23 mouse cellular contexts compared by ENCODE assay signal in the genomic region with DNA sequence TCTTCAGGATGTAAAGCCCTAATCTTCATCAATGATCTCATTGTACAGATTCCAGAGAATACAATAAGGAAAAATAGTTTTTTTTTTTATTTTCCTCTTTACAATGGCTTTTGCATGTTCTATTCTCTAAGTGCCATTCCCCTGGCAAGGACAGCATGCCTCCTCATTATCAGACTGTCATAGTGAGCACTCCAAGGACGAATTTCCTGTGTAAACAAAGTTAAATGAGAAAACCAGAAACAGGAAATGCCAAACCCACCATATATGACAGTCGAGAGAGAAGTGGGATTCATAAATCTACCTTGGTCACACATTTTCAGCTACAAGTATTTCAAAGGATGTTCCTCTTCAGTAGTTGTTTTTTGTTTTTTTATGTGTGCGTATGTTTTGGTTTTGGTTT. TPM values are rescaled to one million over a fixed set of nuclear protein-coding genes. Genes with fewer than 3 reads are reported as not detected.
A peak's percentile ranks its signal among the peaks of the same experiment; 100 is the strongest.
DNase-seq lines count a peak whose midpoint lies in the region; ATAC-seq and TF ChIP-seq lines count a peak whose summit lies in the region.
"Had no signal": no experiment of that assay in that cellular context is flagged by ENCODE, and none has a peak within 500 bp of the region (broad histone marks: within the 10 kb centered on the region; RNA-seq: fewer than 3 reads in every experiment).

No protein-coding gene starts in this region.

- peak overlapping the region; percentile 63 for H3K27ac ChIP-seq in gastrocnemius, adult 2 months
- H3K27ac ChIP-seq in heart, adult 2 months: peak overlapping the region; percentile 72
- H3K27ac ChIP-seq in heart, embryonic 10.5 days: no peak overlapping the region
- no peak overlapping the region for H3K27ac ChIP-seq in lung, embryonic 14.5 days (ENCODE audit: low read depth)
- H3K27ac ChIP-seq: embryonic facial prominence, embryonic 10.5 days; embryonic facial prominence, embryonic 13.5 days; forebrain, embryonic 12.5 days; forebrain, embryonic 15.5 days; hindbrain, embryonic 14.5 days; intestine, embryonic 15.5 days had no signal

- no peak for TF ChIP-seq POLR2A in heart, adult 2 months (IDR thresholded peaks at IDR 0.05; ENCODE audit: insufficient read depth, low read depth, low read length)

- no peak for DNase-seq in gastrocnemius, adult 2 months
- no peak for DNase-seq in gastrocnemius, postnatal 25 days
- DNase-seq in heart, adult 2 months: no peak
- no peak for DNase-seq in heart, embryonic 10.5 days (ENCODE audit: low spot score)
- DNase-seq in lung, embryonic 14.5 days: peak; percentile 24
- no peak for DNase-seq in lung, postnatal 25 days (ENCODE audit: low spot score)
- peak; percentile 6 for DNase-seq in mesoderm, embryonic 11.5 days (ENCODE audit: low read depth, low spot score)
- DNase-seq in adrenal gland, adult 2 months: no peak
- DNase-seq: adrenal gland, adult 8-10 months; adrenal gland, postnatal 25 days; B cell, adult 2 months; cerebellum, adult 18-20 months; cerebellum, adult 9-10 months; cerebellum, postnatal 14 days; gastrocnemius, postnatal 10 days; kidney, adult 11 months had no signal

- H3K4me2 ChIP-seq in lung, embryonic 14.5 days: no peak overlapping the region
- H3K4me2 ChIP-seq: embryonic facial prominence, embryonic 13.5 days; forebrain, embryonic 12.5 days; forebrain, embryonic 15.5 days; hindbrain, embryonic 14.5 days; intestine, embryonic 15.5 days had no signal

- peaks cover 2% of the 10 kb centered on the region; the same call in 1 of the 2 replicates for H3K36me3 ChIP-seq in heart, adult 2 months (ENCODE audit: control insufficient read depth, insufficient read depth, low read length)
- H3K36me3 ChIP-seq in heart, embryonic 10.5 days: no peaks in the 10 kb centered on the region
- H3K36me3 ChIP-seq in lung, embryonic 14.5 days (ENCODE audit: insufficient read depth): no peaks in the 10 kb centered on the region
- H3K36me3 ChIP-seq: embryonic facial prominence, embryonic 10.5 days; embryonic facial prominence, embryonic 13.5 days; forebrain, embryonic 15.5 days; intestine, embryonic 15.5 days had no signal

- no peaks in the 10 kb centered on the region for H3K27me3 ChIP-seq in heart, adult 2 months (ENCODE audit: control insufficient read depth, insufficient read depth, low read length)
- H3K27me3 ChIP-seq in heart, embryonic 10.5 days (ENCODE audit: insufficient read depth, poor library complexity, severe bottlenecking): no peaks in the 10 kb centered on the region
- H3K27me3 ChIP-seq in lung, embryonic 14.5 days (ENCODE audit: insufficient read depth, low read length): no peaks in the 10 kb centered on the region
- H3K27me3 ChIP-seq: embryonic facial prominence, embryonic 13.5 days; forebrain, embryonic 12.5 days; forebrain, embryonic 15.5 days; intestine, embryonic 15.5 days had no signal

- H3K4me3 ChIP-seq in gastrocnemius, adult 2 months: 0 out of 2 replicates have a peak overlapping the region, but pooled peaks have one; percentile 13
- peak overlapping the region; percentile 8 for H3K4me3 ChIP-seq in heart, adult 2 months
- H3K4me3 ChIP-seq in heart, embryonic 10.5 days: no peak overlapping the region
- H3K4me3 ChIP-seq in lung, embryonic 14.5 days (ENCODE audit: low read depth, low read length): no peak overlapping the region
- H3K4me3 ChIP-seq: embryonic facial prominence, embryonic 10.5 days; embryonic facial prominence, embryonic 13.5 days; erythroblast, embryonic 14.5 days; forebrain, embryonic 12.5 days; forebrain, embryonic 15.5 days; intestine, embryonic 15.5 days had no signal

- no peaks in the 10 kb centered on the region for H3K9me3 ChIP-seq in heart, embryonic 10.5 days
- H3K9me3 ChIP-seq in lung, embryonic 14.5 days (ENCODE audit: low read depth, low read length): no peaks in the 10 kb centered on the region
- H3K9me3 ChIP-seq: embryonic facial prominence, embryonic 10.5 days; embryonic facial prominence, embryonic 13.5 days; forebrain, embryonic 12.5 days; forebrain, embryonic 15.5 days; intestine, embryonic 15.5 days had no signal

- TF ChIP-seq EP300 in heart, adult 2 months (IDR thresholded peaks at IDR 0.05; ENCODE audit: insufficient read depth, low read depth, low read length): no peak

- ATAC-seq in lung, embryonic 14.5 days (ENCODE audit: insufficient read depth): no peak
- ATAC-seq: forebrain, embryonic 15.5 days; intestine, embryonic 15.5 days had no signal

- intact Hi-C loops in gastrocnemius, adult 2 months (cut with DNase I): no loop called here
- intact Hi-C loops in heart, adult 2 months (cut with DNase I): loop anchor here (1.0 to 10.0 kb wide), 4 partner anchors 36 to 164 kb away; no protein-coding TSS in a partner anchor

- TF ChIP-seq CTCF in gastrocnemius, adult 2 months (IDR thresholded peaks at IDR 0.05): no peak
- no peak for TF ChIP-seq CTCF in heart, adult 2 months (IDR thresholded peaks at IDR 0.05)
- no peak for TF ChIP-seq CTCF in lung, embryonic 14.5 days (IDR thresholded peaks at IDR 0.05; ENCODE audit: low read depth)

- H3K79me2 ChIP-seq in heart, adult 2 months (replicated peaks; ENCODE audit: control insufficient read depth, insufficient read depth, low read length): no peaks in the 10 kb centered on the region

- WGBS in heart, adult 2 months: 34% methylated on average over 3 of the region's 3 CpGs
- WGBS in heart, embryonic 10.5 days: 63% methylated on average over 3 of the region's 3 CpGs
- WGBS in lung, embryonic 14.5 days: 41% methylated on average over 3 of the region's 3 CpGs

- no peaks in the 10 kb centered on the region; the same call in 1 of the 2 replicates for H3K4me1 ChIP-seq in heart, adult 2 months (ENCODE audit: control insufficient read depth, insufficient read depth, low read length)
- H3K4me1 ChIP-seq in heart, embryonic 10.5 days: no peaks in the 10 kb centered on the region
- H3K4me1 ChIP-seq in lung, embryonic 14.5 days (ENCODE audit: insufficient read depth): no peaks in the 10 kb centered on the region
- H3K4me1 ChIP-seq: forebrain, embryonic 12.5 days; forebrain, embryonic 15.5 days; intestine, embryonic 15.5 days had no signal

- no peak overlapping the region for H3K9ac ChIP-seq in heart, adult 2 months (ENCODE audit: low read depth, low read length)
- H3K9ac ChIP-seq in lung, embryonic 14.5 days: no peak overlapping the region
- H3K9ac ChIP-seq: embryonic facial prominence, embryonic 13.5 days; forebrain, embryonic 12.5 days; forebrain, embryonic 15.5 days; hindbrain, embryonic 14.5 days; intestine, embryonic 15.5 days had no signal

RNA-seq across cellular contexts. Expression of a gene that starts 49.2 kb away (rescaled TPM):
- 1 to 10 TPM; 1.2 to 1.8 TPM for total RNA-seq in gastrocnemius, adult 2 months (2021)
- total RNA-seq in gastrocnemius, postnatal 25 days (2021): 1 to 10 TPM; 2.0 to 2.8 TPM
- 1 to 10 TPM; 5.7 to 7.1 TPM for total RNA-seq in heart, adult 2 months (2021)
- 1.5 and 3.0 TPM in 2 replicates for polyA plus RNA-seq in heart, adult 2 months (2012; rRNA removed)
- polyA plus RNA-seq in heart, embryonic 10.5 days (2016; fragmentation: Nextera tagmentation; extraction: Ambion mirVana): 0.46 and 2.1 TPM in 2 replicates
- polyA plus RNA-seq in lung, embryonic 14.5 days (2014; fragmentation: Nextera tagmentation; extraction: Ambion mirVana): 15.9 and 16.3 TPM in 2 replicates
- 1 to 10 TPM in 1 of 2 experiments, under 1 TPM in 1; 0.89 to 2.5 TPM for total RNA-seq in adrenal gland, adult 2 months (2021)
- 0.59 and 0.65 TPM in 2 replicates for polyA plus RNA-seq in adrenal gland, adult 2 months (2012; rRNA removed)

Comparison
In these comparisons a context has a peak if more than half of its experiments do, and no peak if none do; other contexts are left out.
1. DNase-seq: peak in lung, embryonic 14.5 days (single experiment) and mesoderm, embryonic 11.5 days (single experiment); none in gastrocnemius, adult 2 months (single experiment), gastrocnemius, postnatal 25 days (single experiment), heart, adult 2 months (0 of 2), heart, embryonic 10.5 days (single experiment), lung, postnatal 25 days (single experiment) and adrenal gland, adult 2 months (single experiment).
2. H3K27ac ChIP-seq: peak in gastrocnemius, adult 2 months (single experiment) and heart, adult 2 months (single experiment); none in heart, embryonic 10.5 days (single experiment) and lung, embryonic 14.5 days (single experiment).
3. H3K4me3 ChIP-seq: peak in gastrocnemius, adult 2 months (single experiment) and heart, adult 2 months (single experiment); none in heart, embryonic 10.5 days (single experiment) and lung, embryonic 14.5 days (single experiment).